Mouse (Mus musculus) left cerebral cortex, adult 18-20 months (tissue): ENCODE results near the gene Ilf3. TPM values are rescaled to one million over a fixed set of nuclear protein-coding genes. Genes with fewer than 3 reads are reported as not detected.
"Not testable (repeated sequence)": the region's sequence is repeated elsewhere in the genome, so short reads cannot be mapped to it uniquely, and the experiment has no call there.

Experiments used
- DNase-seq, 2 experiments: peaks; one replicate each; pipeline ENCODE4 v3.0.0; 2021 to 2022; ENCODE audit warnings: low spot score in 2 of 2, mixed read lengths in 1 of 2
- long read RNA-seq, 2 experiments: library from polyadenylated mRNA; stranded (forward); transcript quantifications; one replicate each; pipeline ENCODE4 v2.0.0; 2021
- total RNA-seq, 2 experiments: library from RNA; stranded (reverse); gene quantifications; 2 replicates each; pipeline ENCODE4 v1.2.3; 2021

Gene Ilf3
- total RNA-seq: 10 to 100 TPM; 79.2 to 81.4 TPM
- long read RNA-seq, experiment 1, partial matches to known transcripts: 14 of 34 reads
- long read RNA-seq, experiment 1, other reads (novel, unspliced or antisense): 10 of 34 reads
- long read RNA-seq, experiment 2, partial matches to known transcripts: 7 of 21 reads
- long read RNA-seq, experiment 2, other reads (novel, unspliced or antisense): 8 of 21 reads

GRCm38 (mm10) chr9:21367357-21368111 is at the start of gene Ilf3:
Gene Ilf3 (plus strand): TSS chr9:21367871.
- peak; percentile 99 to 100 for DNase-seq

- DNase-seq: no peak
Measured at GRCm38 (mm10) chr9:21318792-21319191, 48.9 kb upstream of the Ilf3 start.

GRCm38 (mm10) chr9:21319503-21319902 is 48.2 kb upstream of the Ilf3 start:
- DNase-seq: no peak

GRCm38 (mm10) chr9:21320280-21320618 is 47.4 kb upstream of the Ilf3 start:
- no peak for DNase-seq

- DNase-seq: peak; percentile 75 to 85
Measured at GRCm38 (mm10) chr9:21320619-21321512, 46.8 kb upstream of the Ilf3 start, which contains the start of gene Slc44a2. Gene Slc44a2 (plus strand): TSS chr9:21320698.

GRCm38 (mm10) chr9:21321513-21321835 is 46.2 kb upstream of the Ilf3 start:
- peak in 1 of 2 experiments; percentile 24 for DNase-seq

GRCm38 (mm10) chr9:21322211-21322916 is 45.3 kb upstream of the Ilf3 start:
- peak; percentile 30 to 35 for DNase-seq

GRCm38 (mm10) chr9:21322917-21323297 is 44.8 kb upstream of the Ilf3 start:
- not testable (repeated sequence) for DNase-seq

- no peak for DNase-seq
Measured at GRCm38 (mm10) chr9:21324269-21324668, 43.4 kb upstream of the Ilf3 start.

- DNase-seq: no peak
Measured at GRCm38 (mm10) chr9:21327569-21327968, 40.1 kb upstream of the Ilf3 start.

GRCm38 (mm10) chr9:21328041-21328440 is 39.6 kb upstream of the Ilf3 start:
- no peak for DNase-seq

GRCm38 (mm10) chr9:21329041-21329440 is 38.6 kb upstream of the Ilf3 start:
- no peak for DNase-seq

- DNase-seq: no peak
Measured at GRCm38 (mm10) chr9:21329699-21330289, 37.9 kb upstream of the Ilf3 start.

GRCm38 (mm10) chr9:21331365-21332140 is 36.1 kb upstream of the Ilf3 start:
- no peak for DNase-seq

GRCm38 (mm10) chr9:21332161-21333061 is 35.3 kb upstream of the Ilf3 start:
- DNase-seq: no peak

GRCm38 (mm10) chr9:21333523-21333922 is 34.1 kb upstream of the Ilf3 start:
- DNase-seq: no peak

GRCm38 (mm10) chr9:21334747-21335146 is 32.9 kb upstream of the Ilf3 start:
- DNase-seq: no peak

- no peak for DNase-seq
Measured at GRCm38 (mm10) chr9:21335391-21335790, 32.3 kb upstream of the Ilf3 start.

GRCm38 (mm10) chr9:21336491-21336890 is 31.2 kb upstream of the Ilf3 start:
- no peak for DNase-seq
